Mouse (Mus musculus): ENCODE results near the gene Myadml2.

- peak; percentile 40 for TF ChIP-seq CTCF (IDR thresholded peaks at IDR 0.05; ENCODE audit: low read depth, low read length)
- no peak for TF ChIP-seq POLR2A (IDR thresholded peaks at IDR 0.05; ENCODE audit: insufficient read depth, low read length)
- no peak for TF ChIP-seq EP300 (IDR thresholded peaks at IDR 0.05; ENCODE audit: insufficient read depth, low read depth, low read length)
Measured at GRCm38 (mm10) chr11:120696568-120696967, 48.6 kb upstream of the Myadml2 start.
